Mouse (Mus musculus): ENCODE data around the gene Stk38l. TPM values are rescaled to one million over a fixed set of nuclear protein-coding genes. Genes with fewer than 3 reads are reported as not detected.
A peak's percentile ranks its signal among the peaks of the same experiment; 100 is the strongest.

Gene Stk38l
- polyA plus RNA-seq, 1 experiment from 2014 or later = 17.3 TPM

DNA sequence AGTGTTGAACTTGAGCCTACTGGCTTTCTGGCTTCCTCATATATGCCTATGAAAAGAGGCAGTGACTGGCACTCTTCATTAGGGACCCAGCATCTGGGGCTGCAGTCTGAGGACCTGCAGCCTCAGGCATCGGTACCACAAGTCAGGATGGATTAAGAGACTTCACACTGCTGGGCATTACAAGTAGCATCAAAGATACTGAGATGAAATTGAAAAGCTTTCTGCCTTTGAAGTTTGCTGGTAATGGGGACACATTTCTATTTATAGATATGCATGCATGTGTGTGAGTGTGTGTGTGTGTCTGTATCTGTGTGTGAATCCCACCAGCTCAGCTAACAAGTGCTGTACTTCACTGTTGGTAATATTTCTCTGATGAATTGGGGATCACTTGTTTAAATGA, 27.8 kb downstream of the Stk38l start:
- ATAC-seq (no peak), DNase-seq (ENCODE audit: low read depth, low spot score) (no peak)
- no peak for TF ChIP-seq CTCF (IDR thresholded peaks at IDR 0.05)
- in situ Hi-C loops (cut with MboI; ENCODE audit: low pct_unique_long_range_greater_than_20kb) = loop anchor here (10.0 kb wide), 1 partner anchor 338 kb away; no protein-coding TSS in a partner anchor
- CTCF ChIA-PET = interaction anchor here (3.7 kb wide), 1 partner anchor 10 kb away, joined by 14 read pairs; no protein-coding TSS in a partner anchor
- POLR2A ChIA-PET = no interaction called here
- H3K27me3 ChIP-seq = no peaks in the 10 kb centered on the region

DNA sequence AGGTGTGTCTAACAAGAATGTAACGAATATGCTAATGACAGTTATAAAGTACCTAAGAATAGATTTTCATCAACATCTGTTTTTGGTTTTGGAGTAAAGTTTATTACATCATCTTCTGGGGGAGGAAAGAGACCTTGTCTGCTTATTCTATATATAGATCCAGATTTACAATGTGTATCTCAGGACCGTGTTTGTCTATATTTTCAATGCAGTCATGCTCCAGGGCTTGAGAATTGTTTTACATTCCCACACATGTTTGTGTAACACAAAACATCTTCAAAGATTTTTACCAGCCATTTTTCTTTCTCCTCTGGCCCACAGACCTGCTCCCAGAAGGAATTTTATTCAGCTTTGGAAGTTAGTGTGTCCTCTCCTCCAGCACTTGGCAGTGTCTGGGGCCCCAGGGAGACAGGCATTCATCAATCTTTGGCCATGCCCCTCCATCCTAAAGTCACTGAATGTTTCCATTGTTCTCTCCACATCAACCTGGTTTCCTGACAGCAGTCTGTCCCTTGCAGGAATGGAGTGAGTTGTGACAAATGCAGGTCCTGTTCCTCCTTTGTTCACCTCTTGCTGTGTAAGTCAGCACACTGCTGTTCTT, 28.9 kb downstream of the Stk38l start:
- ChIA-PET POLR2A (no interaction called here), CTCF (interaction anchor here (1.0 to 3.7 kb wide), 4 partner anchors 9 to 94 kb away, joined by 3 to 14 read pairs (median 3); no protein-coding TSS in a partner anchor)
- in situ Hi-C loops (cut with MboI; ENCODE audit: low pct_unique_long_range_greater_than_20kb) = loop anchor here (10.0 kb wide), 1 partner anchor 339 kb away; no protein-coding TSS in a partner anchor
- DNase-seq (ENCODE audit: low read depth, low spot score) (no peak), ATAC-seq (no peak)
- H3K27me3 ChIP-seq = no peaks in the 10 kb centered on the region
- TF ChIP-seq CTCF (IDR thresholded peaks at IDR 0.05) = no peak

DNA sequence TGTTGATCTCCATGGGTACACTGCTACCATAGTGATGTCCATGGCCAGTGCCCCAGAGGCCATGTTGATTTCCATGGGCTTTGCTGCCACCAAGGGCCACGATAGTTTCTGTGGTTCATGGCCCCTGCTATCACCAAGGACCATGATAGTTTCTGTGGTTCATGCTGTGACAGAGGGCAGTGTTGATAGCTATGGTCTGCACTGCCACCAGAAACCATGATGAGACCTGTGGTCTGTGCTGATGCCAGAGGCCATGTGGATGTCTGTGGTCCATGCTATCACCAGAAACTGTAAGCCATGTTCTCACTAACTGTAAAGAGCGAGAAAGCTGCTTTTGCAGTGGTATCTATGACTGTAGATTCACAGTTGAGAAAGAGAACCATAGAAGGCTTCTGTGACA, 30.3 kb downstream of the Stk38l start:
- TF ChIP-seq CTCF (IDR thresholded peaks at IDR 0.05) = no peak
- POLR2A ChIA-PET = no interaction called here
- CTCF ChIA-PET = interaction anchor here (1.0 to 1.4 kb wide), 2 partner anchors 96 to 98 kb away, joined by 3 read pairs; no protein-coding TSS in a partner anchor
- ATAC-seq (no peak), DNase-seq (ENCODE audit: low read depth, low spot score) (no peak)
- H3K27me3 ChIP-seq = no peaks in the 10 kb centered on the region
- in situ Hi-C loops (cut with MboI; ENCODE audit: low pct_unique_long_range_greater_than_20kb) = loop anchor here (10.0 kb wide), 1 partner anchor 340 kb away; no protein-coding TSS in a partner anchor

DNA sequence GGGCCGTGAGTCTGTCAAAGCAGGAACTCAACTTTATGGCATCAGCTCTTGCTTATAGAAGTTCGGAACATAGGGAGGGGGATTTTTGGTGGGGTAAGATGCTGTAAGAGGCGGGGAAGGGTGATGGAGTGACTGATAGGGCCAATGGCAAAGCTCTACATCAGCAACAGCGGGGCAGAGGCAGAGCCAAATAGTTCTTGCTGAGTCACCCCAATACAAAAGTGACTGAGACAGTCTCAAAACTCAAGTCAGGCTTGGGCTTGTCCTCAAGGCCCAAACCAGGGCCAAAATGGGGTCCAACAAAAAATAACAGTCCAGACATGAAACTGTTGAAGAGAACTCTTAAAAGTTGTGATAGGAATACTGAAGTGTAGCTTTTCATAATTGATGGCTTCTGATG, 30.9 kb downstream of the Stk38l start:
- CTCF ChIA-PET = no interaction called here
- POLR2A ChIA-PET = no interaction called here
- no peak for TF ChIP-seq CTCF (IDR thresholded peaks at IDR 0.05)
- ATAC-seq = no peak
- no peak for DNase-seq (ENCODE audit: low read depth, low spot score)
- H3K27me3 ChIP-seq = no peaks in the 10 kb centered on the region
- in situ Hi-C loops (cut with MboI; ENCODE audit: low pct_unique_long_range_greater_than_20kb) = loop anchor here (10.0 kb wide), 1 partner anchor 341 kb away; no protein-coding TSS in a partner anchor

DNA sequence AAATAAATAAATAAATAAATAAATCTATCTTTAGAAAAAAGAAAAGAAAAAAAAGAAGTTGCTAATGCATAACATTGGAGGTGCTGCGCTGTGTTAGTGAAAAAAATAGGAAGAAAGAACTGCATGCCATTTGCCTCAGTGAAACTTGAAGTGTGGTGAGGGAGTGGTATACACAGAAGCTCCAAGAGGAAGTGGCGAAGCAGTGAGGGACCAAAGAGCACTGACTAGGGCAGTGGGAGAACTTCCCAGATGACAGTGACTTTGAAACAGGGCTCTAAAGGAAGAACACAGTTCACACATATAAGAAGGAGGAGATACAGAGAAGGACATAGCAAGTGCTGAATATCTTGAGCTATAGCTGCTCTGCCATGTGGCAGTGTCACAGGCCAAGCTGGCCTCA, 34.2 kb downstream of the Stk38l start:
- POLR2A ChIA-PET = no interaction called here
- CTCF ChIA-PET = no interaction called here
- DNase-seq (ENCODE audit: low read depth, low spot score) (no peak), ATAC-seq (no peak)
- no peaks in the 10 kb centered on the region for H3K27me3 ChIP-seq
- TF ChIP-seq CTCF (IDR thresholded peaks at IDR 0.05) = no peak
- in situ Hi-C loops (cut with MboI; ENCODE audit: low pct_unique_long_range_greater_than_20kb) = loop anchor here (10.0 kb wide), 1 partner anchor 344 kb away; no protein-coding TSS in a partner anchor

DNA sequence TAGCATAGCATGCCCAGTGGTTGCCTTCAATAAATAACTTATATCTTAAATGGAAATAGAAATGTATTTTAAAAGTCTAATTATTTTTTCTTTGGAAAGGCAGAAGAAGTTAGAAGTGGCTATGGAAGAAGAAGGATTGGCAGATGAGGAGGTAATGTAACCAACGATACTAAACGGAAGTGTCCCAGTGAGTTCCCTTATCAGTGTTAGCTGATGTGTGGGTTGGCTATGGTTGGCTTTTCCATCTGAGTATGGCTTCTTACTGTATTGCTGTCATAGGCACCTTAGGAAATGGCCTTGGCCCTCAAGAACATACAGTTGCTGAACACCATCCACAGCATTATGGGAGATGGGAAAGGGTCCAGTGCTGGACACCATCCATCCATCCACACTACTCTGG, 35.2 kb downstream of the Stk38l start:
- in situ Hi-C loops (cut with MboI; ENCODE audit: low pct_unique_long_range_greater_than_20kb) = no loop called here
- CTCF ChIA-PET = interaction anchor here (4.5 kb wide), 1 partner anchor 11 kb away, joined by 21 read pairs; no protein-coding TSS in a partner anchor
- POLR2A ChIA-PET = no interaction called here
- no peaks in the 10 kb centered on the region for H3K27me3 ChIP-seq
- DNase-seq (ENCODE audit: low read depth, low spot score) = no peak
- no peak for TF ChIP-seq CTCF (IDR thresholded peaks at IDR 0.05)
- no peak for ATAC-seq

DNA sequence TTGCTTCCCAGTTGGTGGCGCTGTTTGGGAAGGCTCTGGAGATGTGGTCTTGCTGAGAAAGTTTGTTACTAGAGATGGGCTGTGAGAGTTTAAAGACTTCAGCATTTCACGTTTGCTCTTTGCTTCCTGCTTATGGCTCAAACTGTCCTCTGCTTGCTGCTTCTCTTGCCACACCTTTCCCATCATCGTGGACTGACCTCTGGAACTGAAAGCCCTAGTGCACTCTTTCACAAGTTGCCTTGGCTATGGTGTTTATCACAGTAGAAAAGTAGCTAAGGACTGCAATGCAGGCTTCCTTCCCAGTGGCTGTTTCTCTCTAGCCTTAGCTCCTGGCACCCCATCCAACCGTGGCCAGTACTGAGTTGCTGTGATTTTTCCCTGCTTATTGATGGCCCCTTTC, 35.9 kb downstream of the Stk38l start:
- H3K27me3 ChIP-seq = no peaks in the 10 kb centered on the region
- ChIA-PET POLR2A (interaction anchor here (0.6 kb wide), 1 partner anchor 126 kb away, joined by 3 read pairs; no protein-coding TSS in a partner anchor), CTCF (interaction anchor here (1.1 to 4.7 kb wide), 10 partner anchors 10 to 114 kb away, joined by 3 to 46 read pairs (median 8); no protein-coding TSS in a partner anchor)
- in situ Hi-C loops (cut with MboI; ENCODE audit: low pct_unique_long_range_greater_than_20kb) = no loop called here
- ATAC-seq (no peak), DNase-seq (ENCODE audit: low read depth, low spot score) (no peak)
- peak; percentile 46 for TF ChIP-seq CTCF (IDR thresholded peaks at IDR 0.05)

DNA sequence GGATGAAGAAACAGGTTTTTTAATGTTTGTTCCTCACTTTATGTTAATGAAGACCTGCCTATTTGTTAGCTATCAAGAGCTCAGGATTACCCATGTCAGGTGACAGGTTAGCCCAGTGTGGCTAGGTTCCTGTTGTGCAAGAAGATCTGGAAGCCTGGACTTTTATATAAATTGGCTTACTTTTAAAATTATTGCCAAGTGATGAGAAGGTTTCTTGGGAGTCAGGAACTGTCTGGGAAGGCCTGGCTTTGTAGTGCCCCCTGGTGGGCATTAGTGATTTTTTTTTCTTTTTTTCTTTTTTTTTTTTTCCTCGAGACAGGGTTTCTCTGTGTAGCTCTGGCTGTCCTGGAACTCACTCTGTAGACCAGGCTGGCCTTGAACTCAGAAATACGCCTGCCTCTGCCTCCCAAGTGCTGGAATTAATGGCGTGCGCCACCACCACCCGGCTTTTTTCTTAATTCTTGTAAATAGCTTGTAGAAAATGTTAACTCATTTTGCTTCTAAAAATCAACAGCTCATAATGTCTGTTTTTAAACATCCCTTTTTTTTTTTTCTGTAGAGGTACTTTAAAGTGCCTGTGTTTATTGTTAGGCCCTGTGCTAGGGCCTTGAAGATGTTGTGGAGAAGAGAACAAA, 37.6 kb downstream of the Stk38l start:
- TF ChIP-seq CTCF (IDR thresholded peaks at IDR 0.05) = peak; percentile 57
- ChIA-PET CTCF (interaction anchor here (1.0 to 4.7 kb wide), 16 partner anchors 8 to 115 kb away, joined by 3 to 46 read pairs (median 6); no protein-coding TSS in a partner anchor), POLR2A (interaction anchor here (0.9 kb wide), 1 partner anchor 100 kb away, joined by 3 read pairs; no protein-coding TSS in a partner anchor)
- peak; percentile 21 for ATAC-seq
- no peak for DNase-seq (ENCODE audit: low read depth, low spot score)
- in situ Hi-C loops (cut with MboI; ENCODE audit: low pct_unique_long_range_greater_than_20kb) = no loop called here
- H3K27me3 ChIP-seq = no peaks in the 10 kb centered on the region

DNA sequence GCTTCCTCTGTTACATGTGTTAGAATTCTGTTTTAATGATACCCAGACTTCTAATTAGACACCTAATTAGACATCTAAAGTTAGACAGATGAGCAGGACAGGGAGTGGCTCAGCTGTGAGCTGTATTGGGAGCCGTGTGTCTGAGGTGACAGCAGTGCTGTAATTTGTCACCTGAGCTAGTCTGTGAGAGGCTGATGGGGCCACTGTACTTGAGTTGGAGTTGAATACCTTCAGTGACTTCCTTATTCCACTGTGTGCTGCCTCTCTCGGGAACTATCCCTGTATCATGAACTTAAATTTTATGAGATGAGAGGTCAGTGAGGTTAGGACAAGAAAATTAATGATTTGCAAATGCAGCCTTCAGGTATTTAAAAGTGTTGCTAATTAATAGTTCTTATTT, 39.8 kb downstream of the Stk38l start:
- POLR2A ChIA-PET = interaction anchor here (0.6 kb wide), 1 partner anchor 40 kb away, joined by 4 read pairs; no protein-coding TSS in a partner anchor
- DNase-seq (ENCODE audit: low read depth, low spot score) (no peak), ATAC-seq (no peak)
- TF ChIP-seq CTCF (IDR thresholded peaks at IDR 0.05) = no peak
- in situ Hi-C loops (cut with MboI; ENCODE audit: low pct_unique_long_range_greater_than_20kb) = no loop called here
- CTCF ChIA-PET = interaction anchor here (1.0 to 4.7 kb wide), 3 partner anchors 28 to 103 kb away, joined by 3 to 46 read pairs (median 4); no protein-coding TSS in a partner anchor
- no peaks in the 10 kb centered on the region for H3K27me3 ChIP-seq

DNA sequence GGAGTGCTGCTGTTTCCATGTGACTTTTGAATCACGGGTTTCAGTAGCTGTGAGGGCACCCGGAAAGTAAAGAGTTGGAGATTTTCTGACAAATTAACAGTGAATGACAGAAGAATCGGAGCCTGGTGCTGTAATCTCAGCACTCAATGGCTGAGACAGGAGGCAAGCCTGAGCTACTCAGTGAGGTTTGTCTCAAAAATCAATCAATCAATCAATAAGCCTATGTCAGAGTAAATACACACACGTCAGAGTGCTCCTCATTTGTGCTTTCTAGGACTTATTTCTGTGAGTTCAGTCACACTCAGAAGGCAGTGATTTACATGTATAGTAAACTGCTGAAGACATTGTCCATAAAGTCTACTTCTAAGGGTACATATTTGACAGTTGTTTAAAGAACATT, 40.5 kb downstream of the Stk38l start:
- H3K27me3 ChIP-seq = no peaks in the 10 kb centered on the region
- ATAC-seq = no peak
- DNase-seq (ENCODE audit: low read depth, low spot score) = no peak
- ChIA-PET CTCF (interaction anchor here (0.7 to 1.3 kb wide), 2 partner anchors 27 to 34 kb away, joined by 3 to 4 read pairs; no protein-coding TSS in a partner anchor), POLR2A (no interaction called here)
- in situ Hi-C loops (cut with MboI; ENCODE audit: low pct_unique_long_range_greater_than_20kb) = loop anchor here (5.0 kb wide), 1 partner anchor 108 kb away; no protein-coding TSS in a partner anchor
- TF ChIP-seq CTCF (IDR thresholded peaks at IDR 0.05) = no peak

All from Patski (cell line).